Mouse (Mus musculus) ES-E14 (cell line): ENCODE data around the gene Rbm48.

Experiments used
- CHD2 ChIP-seq: IDR thresholded peaks from 2 replicates; pipeline ENCODE4 v1.6.1; 2014; ENCODE audit warnings: mild to moderate bottlenecking, low read depth, low read length, inconsistent platforms
- HCFC1 ChIP-seq: IDR thresholded peaks from 2 replicates; pipeline ENCODE4 v1.6.1; 2012; ENCODE audit warnings: low read length, inconsistent platforms, borderline replicate concordance; ENCODE audit not compliant: insufficient read depth
- MAFK ChIP-seq: IDR thresholded peaks from 2 replicates; pipeline ENCODE4 v1.6.1; 2014; ENCODE audit warnings: mild to moderate bottlenecking, low read depth, low read length, inconsistent platforms; ENCODE audit not compliant: insufficient read depth
- ZC3H11A ChIP-seq: IDR thresholded peaks from 2 replicates; pipeline ENCODE4 v1.6.1; 2012; ENCODE audit warnings: low read depth, mild to moderate bottlenecking, inconsistent platforms, low read length, borderline replicate concordance
- ZNF384 ChIP-seq: IDR thresholded peaks from 2 replicates; pipeline ENCODE4 v1.6.1; 2012; ENCODE audit warnings: low read depth, low read length, inconsistent platforms

GRCm38 (mm10) chr5:3546226-3546625, 50.2 kb downstream of the Rbm48 start:
- TF ChIP-seq MAFK (no peak), CHD2 (no peak), ZNF384 (no peak), HCFC1 (no peak), ZC3H11A (no peak)
